ENCODE assay signal across 18 mouse cellular contexts in genomic region chr10:91730062-91730461, GRCm38 (mm10).
"Had no signal": no experiment of that assay in that cellular context is flagged by ENCODE, and none has a peak within 500 bp of the region (broad histone marks: within the 10 kb centered on the region; RNA-seq: fewer than 3 reads in every experiment).

No protein-coding gene starts in this region.

- DNase-seq: liver, embryonic 13.5 days; liver, postnatal 0 days; lung, adult 2 months; lung, postnatal 14 days; lung, postnatal 36 days; right cerebral cortex, postnatal 14 days; thymus, adult 2 months; thymus, postnatal 25 days; thymus, postnatal 4 days had no signal

- H3K4me1 ChIP-seq: liver, embryonic 13.5 days; liver, embryonic 15.5 days; lung, embryonic 15.5 days; megakaryocyte, embryonic 14.5 days; neural tube, embryonic 12.5 days; stomach, embryonic 15.5 days had no signal

- H3K4me2 ChIP-seq: liver, embryonic 13.5 days; liver, embryonic 15.5 days; lung, embryonic 15.5 days; neural tube, embryonic 12.5 days; stomach, embryonic 15.5 days had no signal

- H3K9me3 ChIP-seq: liver, embryonic 13.5 days; liver, embryonic 15.5 days; lung, embryonic 15.5 days; neural tube, embryonic 12.5 days; stomach, embryonic 15.5 days had no signal

- H3K4me3 ChIP-seq: liver, embryonic 13.5 days; liver, embryonic 15.5 days; lung, embryonic 15.5 days; megakaryocyte, embryonic 14.5 days; neural tube, embryonic 12.5 days; stomach, embryonic 15.5 days had no signal

- H3K36me3 ChIP-seq: liver, embryonic 13.5 days; liver, embryonic 15.5 days; lung, embryonic 15.5 days; neural tube, embryonic 12.5 days; stomach, embryonic 15.5 days had no signal

- H3K27ac ChIP-seq: liver, embryonic 13.5 days; liver, embryonic 15.5 days; lung, embryonic 15.5 days; macrophage; neural tube, embryonic 12.5 days; stomach, embryonic 15.5 days; stomach, postnatal 0 days had no signal

- H3K27me3 ChIP-seq: liver, embryonic 13.5 days; liver, embryonic 15.5 days; lung, embryonic 15.5 days; megakaryocyte, embryonic 14.5 days; neural tube, embryonic 12.5 days; stomach, embryonic 15.5 days had no signal

- ATAC-seq: liver, postnatal 0 days; lung, postnatal 0 days; midbrain, embryonic 16.5 days had no signal

- H3K9ac ChIP-seq: liver, embryonic 13.5 days; liver, embryonic 15.5 days; liver, postnatal 0 days; lung, embryonic 15.5 days; neural tube, embryonic 12.5 days; stomach, embryonic 15.5 days had no signal
